Mouse (Mus musculus): ENCODE results near the gene Pxdc1.

- TF ChIP-seq CTCF (IDR thresholded peaks at IDR 0.05; ENCODE audit: low read depth, low read length) (no peak), POLR2A (IDR thresholded peaks at IDR 0.05; ENCODE audit: borderline replicate concordance, low read depth, low read length) (no peak)
Observed at GRCm38 (mm10) chr13:34685008-34685765, 31.9 kb upstream of the Pxdc1 start.

Data from bone marrow macrophage, adult 2 months (primary cell).